Mouse (Mus musculus) G1E (cell line): ENCODE results near the gene Myl9. TPM values are rescaled to one million over a fixed set of nuclear protein-coding genes. Genes with fewer than 3 reads are reported as not detected.

ENCODE experiments used
- ATAC-seq: 2 replicates; pipeline ENCODE4 v1.8.0; 2016; ENCODE audit warnings: mild to moderate bottlenecking; ENCODE audit not compliant: insufficient number of reproducible peaks, poor library complexity, low FRiP score, severe bottlenecking; ENCODE audit errors: extremely low read depth
- DNase-seq: peaks from one replicate; pipeline ENCODE4 v3.0.0; 2012; ENCODE audit warnings: low spot score
- H3K27me3 ChIP-seq: 2 replicates; pipeline ENCODE4 v1.6.1; 2012; ENCODE audit warnings: mild to moderate bottlenecking, low read length, inconsistent platforms; ENCODE audit not compliant: insufficient read depth
- H3K36me3 ChIP-seq: replicated peaks from 2 replicates; pipeline ENCODE3; 2012; ENCODE audit warnings: mild to moderate bottlenecking, inconsistent platforms
- H3K4me1 ChIP-seq: 2 replicates; pipeline ENCODE4 v1.6.1; 2012; ENCODE audit warnings: low read depth, low read length, inconsistent platforms, mixed read lengths; ENCODE audit not compliant: insufficient read depth
- H3K4me3 ChIP-seq: 2 replicates; pipeline ENCODE4 v1.5.1; 2012; ENCODE audit warnings: low read depth, mild to moderate bottlenecking, inconsistent platforms, low read length, moderate library complexity, mixed read lengths
- H3K9me3 ChIP-seq: replicated peaks from 2 replicates; pipeline ENCODE4 v1.6.1; 2012; ENCODE audit warnings: inconsistent platforms
- CTCF ChIP-seq: IDR thresholded peaks from 2 replicates; pipeline ENCODE4 v1.5.1; 2012; ENCODE audit warnings: low read depth, low read length, inconsistent platforms, mixed read lengths
- GATA1 ChIP-seq: IDR thresholded peaks from 2 replicates; pipeline ENCODE4 v1.6.1; 2012; ENCODE audit warnings: borderline replicate concordance, low read length, inconsistent platforms, mixed read lengths
- GATA2 ChIP-seq: IDR thresholded peaks from 2 replicates; pipeline ENCODE4 v1.6.1; 2012; ENCODE audit warnings: low read depth, low read length, inconsistent platforms, borderline replicate concordance
- POLR2AphosphoS5 ChIP-seq: IDR thresholded peaks from 2 replicates; pipeline ENCODE4 v1.6.1; 2012; ENCODE audit warnings: low read depth, low read length, inconsistent platforms; ENCODE audit not compliant: insufficient replicate concordance
- TAL1 ChIP-seq: conservative IDR thresholded peaks from 2 replicates; pipeline ENCODE4 v1.6.1; 2012; ENCODE audit warnings: low read depth, low read length, inconsistent platforms, mixed read lengths
- polyA plus RNA-seq: library from polyadenylated mRNA; stranded (reverse); fragments of >175 nt; gene quantifications from 2 replicates; pipeline ENCODE4 v1.2.3, GENCODE M21; 2012
- total RNA-seq, 2 experiments: library from RNA; stranded (forward) in 1 of 2; stranded (reverse) in 1 of 2; fragments of 200-1000 nt in 1 of 2; fragments of >200 nt in 1 of 2; fragmentation: Nextera tagmentation in 1 of 2; gene quantifications; 2 replicates each; pipeline ENCODE4 v1.2.3; 2014 to 2017

Myl9 gene
- total and polyA plus RNA-seq, 3 experiments = 0.43 to 1.3 TPM; not detected in 1

- no peaks in the 10 kb centered on the region for H3K36me3 ChIP-seq
- DNase-seq (no peak), ATAC-seq (no peak)
- H3K27me3 ChIP-seq = peaks cover 5% of the 10 kb centered on the region; the same call in 1 of the 2 replicates
- TF ChIP-seq TAL1 = no peak
- no peak for TF ChIP-seq CTCF
- no peak for TF ChIP-seq GATA2
- TF ChIP-seq POLR2AphosphoS5 = no peak
- no peak for TF ChIP-seq GATA1
- H3K9me3 ChIP-seq = 0 out of 2 replicates have a peak, but pooled peaks cover 2% of the 10 kb centered on the region
- peaks cover 68% of the 10 kb centered on the region for H3K4me1 ChIP-seq
- no peak overlapping the region for H3K4me3 ChIP-seq
Observed at GRCm38 (mm10) chr2:156776907-156777306, 1.7 kb downstream of the Myl9 start.

GRCm38 (mm10) chr2:156777326-156778004 is 2.2 kb downstream of the Myl9 start:
- DNase-seq (no peak), ATAC-seq (no peak)
- peaks cover 5% of the 10 kb centered on the region; the same call in 1 of the 2 replicates for H3K27me3 ChIP-seq
- H3K9me3 ChIP-seq = 0 out of 2 replicates have a peak, but pooled peaks cover 2% of the 10 kb centered on the region
- TF ChIP-seq GATA2 (0 out of 2 replicates have a peak, but pooled peaks have one; percentile 27), TAL1 (no peak)
- H3K36me3 ChIP-seq = no peaks in the 10 kb centered on the region
- peaks cover 74% of the 10 kb centered on the region for H3K4me1 ChIP-seq
- H3K4me3 ChIP-seq = no peak overlapping the region; the same call in 1 of the 2 replicates

DNA sequence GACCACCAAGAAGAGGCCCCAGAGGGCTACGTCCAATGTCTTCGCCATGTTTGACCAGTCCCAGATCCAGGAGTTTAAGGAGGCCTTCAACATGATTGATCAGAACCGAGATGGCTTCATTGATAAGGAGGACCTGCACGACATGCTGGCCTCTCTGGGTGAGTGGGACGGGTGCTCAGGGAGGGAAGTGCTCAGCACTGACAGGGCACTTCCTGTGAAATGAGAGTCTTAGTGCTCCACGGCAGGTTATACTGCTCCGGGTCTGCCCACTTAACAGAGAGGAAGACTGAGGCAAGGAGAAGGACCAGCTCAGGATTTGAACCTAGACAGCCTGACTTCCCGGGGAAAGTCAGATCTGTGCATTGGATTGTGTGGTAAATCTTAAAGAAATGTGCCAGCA is 3.4 kb downstream of the Myl9 start:
- Histone ChIP-seq H3K4me1 (peaks cover 85% of the 10 kb centered on the region), H3K9me3 (0 out of 2 replicates have a peak, but pooled peaks cover 2% of the 10 kb centered on the region), H3K4me3 (no peak overlapping the region), H3K27me3 (peaks cover 5% of the 10 kb centered on the region; the same call in 1 of the 2 replicates), H3K36me3 (no peaks in the 10 kb centered on the region)
- TF ChIP-seq TAL1 = no peak
- no peak for TF ChIP-seq POLR2AphosphoS5
- TF ChIP-seq GATA1 = no peak
- TF ChIP-seq GATA2 = no peak
- no peak for TF ChIP-seq CTCF
- ATAC-seq (no peak), DNase-seq (no peak)

DNA sequence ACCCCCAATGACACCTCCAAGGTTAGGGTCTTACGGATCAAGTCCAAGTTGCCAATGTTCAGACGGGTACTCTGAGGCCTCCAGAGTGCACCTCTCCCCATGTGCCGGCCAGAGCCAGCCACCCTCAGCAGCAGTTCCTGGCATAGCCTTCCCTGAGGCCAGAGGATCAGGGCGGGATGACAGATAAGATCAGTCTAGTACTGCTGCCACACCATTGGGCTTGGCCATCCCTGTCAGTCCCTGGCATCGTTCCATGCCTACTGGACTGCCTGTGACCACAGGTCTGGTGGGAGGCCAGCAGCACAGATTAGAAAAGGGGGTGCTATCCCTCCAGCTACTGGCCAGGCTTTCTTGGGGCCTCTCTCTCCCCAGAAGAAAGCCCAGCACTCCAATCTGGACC is 3.8 kb downstream of the Myl9 start:
- ATAC-seq = no peak
- H3K27me3 ChIP-seq = peaks cover 5% of the 10 kb centered on the region; the same call in 1 of the 2 replicates
- H3K4me1 ChIP-seq = peaks cover 90% of the 10 kb centered on the region
- no peak overlapping the region for H3K4me3 ChIP-seq
- TF ChIP-seq CTCF (no peak), POLR2AphosphoS5 (no peak)
- DNase-seq = no peak
- no peaks in the 10 kb centered on the region for H3K36me3 ChIP-seq
- H3K9me3 ChIP-seq = 0 out of 2 replicates have a peak, but pooled peaks cover 2% of the 10 kb centered on the region

- H3K4me1 ChIP-seq = peaks cover 94% of the 10 kb centered on the region
- no peak for ATAC-seq
Observed at GRCm38 (mm10) chr2:156779488-156779887, 4.3 kb downstream of the Myl9 start.

DNA sequence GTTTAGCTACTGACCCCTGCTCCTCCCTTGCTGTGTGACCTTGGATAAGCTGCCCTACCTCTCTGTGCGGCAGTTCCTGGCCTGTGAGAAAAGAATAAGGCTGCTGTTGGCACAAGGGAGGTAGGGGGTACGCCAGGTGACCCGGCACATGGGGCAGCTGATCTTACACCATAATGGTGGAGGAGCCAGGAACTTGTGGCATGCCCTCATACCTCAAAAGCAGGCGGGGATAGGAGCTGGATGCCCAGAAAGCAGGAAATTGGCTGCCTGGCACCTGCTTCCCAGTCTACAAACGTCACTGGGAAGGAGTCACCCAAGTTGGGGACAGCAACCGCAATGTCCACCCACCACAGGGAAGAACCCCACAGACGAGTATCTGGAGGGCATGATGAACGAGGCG is 4.9 kb downstream of the Myl9 start:
- no peak for TF ChIP-seq CTCF
- no peak for TF ChIP-seq GATA1
- TF ChIP-seq POLR2AphosphoS5 = no peak
- no peak for TF ChIP-seq GATA2
- TF ChIP-seq TAL1 = no peak
- H3K36me3 ChIP-seq = no peaks in the 10 kb centered on the region
- peaks cover 2% of the 10 kb centered on the region; the same call in 1 of the 2 replicates for H3K27me3 ChIP-seq
- peaks cover 95% of the 10 kb centered on the region for H3K4me1 ChIP-seq
- DNase-seq (no peak), ATAC-seq (no peak)
- peak overlapping the region; percentile 10; the same call in 1 of the 2 replicates for H3K4me3 ChIP-seq
- 0 out of 2 replicates have a peak, but pooled peaks cover 2% of the 10 kb centered on the region for H3K9me3 ChIP-seq

More at GRCm38 (mm10) chr2:156779488-156779887, 4.3 kb downstream of the Myl9 start:
- Histone ChIP-seq H3K36me3 (no peaks in the 10 kb centered on the region), H3K9me3 (0 out of 2 replicates have a peak, but pooled peaks cover 2% of the 10 kb centered on the region), H3K27me3 (peaks cover 5% of the 10 kb centered on the region; the same call in 1 of the 2 replicates), H3K4me3 (no peak overlapping the region)
- TF ChIP-seq GATA1 (no peak), TAL1 (no peak), CTCF (no peak), GATA2 (no peak), POLR2AphosphoS5 (no peak)
- DNase-seq = no peak
